Mouse (Mus musculus): ENCODE measurements around the gene Gbf1. TPM values are rescaled to one million over a fixed set of nuclear protein-coding genes. Genes with fewer than 3 reads are reported as not detected.

Gene Gbf1
- total and polyA plus RNA-seq, 3 experiments = 33.4 to 292 (median 111) TPM

- no peak for DNase-seq (ENCODE audit: low spot score)
- H3K36me3 ChIP-seq (replicated peaks) = peaks cover 72% of the 10 kb centered on the region
- ATAC-seq (ENCODE audit: extremely low read depth, insufficient number of reproducible peaks, low FRiP score, poor library complexity, severe bottlenecking) = no peak
- H3K4me1 ChIP-seq (ENCODE audit: insufficient read depth, low read depth, low read length) = no peaks in the 10 kb centered on the region
- no peaks in the 10 kb centered on the region for H3K27me3 ChIP-seq (ENCODE audit: insufficient read depth, low read length)
- TF ChIP-seq GATA2 (IDR thresholded peaks at IDR 0.05; ENCODE audit: borderline replicate concordance, low read depth, low read length) (no peak), POLR2AphosphoS5 (IDR thresholded peaks at IDR 0.05; ENCODE audit: insufficient replicate concordance, low read depth, low read length) (no peak), TAL1 (conservative IDR thresholded peaks at IDR 0.05; ENCODE audit: low read depth, low read length) (no peak), CTCF (IDR thresholded peaks at IDR 0.05; ENCODE audit: low read depth, low read length) (no peak), GATA1 (IDR thresholded peaks at IDR 0.05; ENCODE audit: borderline replicate concordance, low read length) (no peak)
- H3K9me3 ChIP-seq (replicated peaks) = no peaks in the 10 kb centered on the region
- no peak overlapping the region for H3K4me3 ChIP-seq (ENCODE audit: low read depth, low read length)
Measured at GRCm38 (mm10) chr19:46169396-46169795, 17.1 kb downstream of the Gbf1 start.

GRCm38 (mm10) chr19:46169913-46170312 is 17.6 kb downstream of the Gbf1 start:
- Histone ChIP-seq H3K27me3 (ENCODE audit: insufficient read depth, low read length) (no peaks in the 10 kb centered on the region), H3K9me3 (replicated peaks) (no peaks in the 10 kb centered on the region), H3K36me3 (replicated peaks) (peaks cover 70% of the 10 kb centered on the region), H3K4me3 (ENCODE audit: low read depth, low read length) (no peak overlapping the region), H3K4me1 (ENCODE audit: insufficient read depth, low read depth, low read length) (no peaks in the 10 kb centered on the region)
- ATAC-seq (ENCODE audit: extremely low read depth, insufficient number of reproducible peaks, low FRiP score, poor library complexity, severe bottlenecking) (no peak), DNase-seq (ENCODE audit: low spot score) (no peak)
- TF ChIP-seq CTCF (IDR thresholded peaks at IDR 0.05; ENCODE audit: low read depth, low read length) (no peak), GATA2 (IDR thresholded peaks at IDR 0.05; ENCODE audit: borderline replicate concordance, low read depth, low read length) (no peak), GATA1 (IDR thresholded peaks at IDR 0.05; ENCODE audit: borderline replicate concordance, low read length) (no peak), POLR2AphosphoS5 (IDR thresholded peaks at IDR 0.05; ENCODE audit: insufficient replicate concordance, low read depth, low read length) (no peak), TAL1 (conservative IDR thresholded peaks at IDR 0.05; ENCODE audit: low read depth, low read length) (no peak)

- Histone ChIP-seq H3K4me3 (ENCODE audit: low read depth, low read length) (no peak overlapping the region), H3K4me1 (ENCODE audit: insufficient read depth, low read depth, low read length) (no peaks in the 10 kb centered on the region), H3K36me3 (replicated peaks) (peaks cover 58% of the 10 kb centered on the region), H3K9me3 (replicated peaks) (no peaks in the 10 kb centered on the region), H3K27me3 (ENCODE audit: insufficient read depth, low read length) (no peaks in the 10 kb centered on the region)
- ATAC-seq (ENCODE audit: extremely low read depth, insufficient number of reproducible peaks, low FRiP score, poor library complexity, severe bottlenecking) (no peak), DNase-seq (ENCODE audit: low spot score) (no peak)
- TF ChIP-seq CTCF (IDR thresholded peaks at IDR 0.05; ENCODE audit: low read depth, low read length) (no peak), GATA1 (IDR thresholded peaks at IDR 0.05; ENCODE audit: borderline replicate concordance, low read length) (no peak), POLR2AphosphoS5 (IDR thresholded peaks at IDR 0.05; ENCODE audit: insufficient replicate concordance, low read depth, low read length) (no peak), TAL1 (conservative IDR thresholded peaks at IDR 0.05; ENCODE audit: low read depth, low read length) (no peak), GATA2 (IDR thresholded peaks at IDR 0.05; ENCODE audit: borderline replicate concordance, low read depth, low read length) (no peak)
Measured at GRCm38 (mm10) chr19:46172541-46172940, 20.2 kb downstream of the Gbf1 start.

- Histone ChIP-seq H3K9me3 (replicated peaks) (no peaks in the 10 kb centered on the region), H3K4me1 (ENCODE audit: insufficient read depth, low read depth, low read length) (peaks cover 3% of the 10 kb centered on the region; the same call in 1 of the 2 replicates), H3K4me3 (ENCODE audit: low read depth, low read length) (no peak overlapping the region), H3K27me3 (ENCODE audit: insufficient read depth, low read length) (no peaks in the 10 kb centered on the region), H3K36me3 (replicated peaks) (peaks cover 56% of the 10 kb centered on the region)
- ATAC-seq (ENCODE audit: extremely low read depth, insufficient number of reproducible peaks, low FRiP score, poor library complexity, severe bottlenecking) = no peak
- no peak for TF ChIP-seq GATA2 (IDR thresholded peaks at IDR 0.05; ENCODE audit: borderline replicate concordance, low read depth, low read length)
- TF ChIP-seq TAL1 (conservative IDR thresholded peaks at IDR 0.05; ENCODE audit: low read depth, low read length) = no peak
- no peak for TF ChIP-seq POLR2AphosphoS5 (IDR thresholded peaks at IDR 0.05; ENCODE audit: insufficient replicate concordance, low read depth, low read length)
- TF ChIP-seq CTCF (IDR thresholded peaks at IDR 0.05; ENCODE audit: low read depth, low read length) = no peak
- no peak for TF ChIP-seq GATA1 (IDR thresholded peaks at IDR 0.05; ENCODE audit: borderline replicate concordance, low read length)
- no peak for DNase-seq (ENCODE audit: low spot score)
Measured at GRCm38 (mm10) chr19:46175173-46175572, 22.9 kb downstream of the Gbf1 start.

GRCm38 (mm10) chr19:46177046-46177445 is 24.7 kb downstream of the Gbf1 start:
- DNase-seq (ENCODE audit: low spot score) = no peak
- no peaks in the 10 kb centered on the region for H3K9me3 ChIP-seq (replicated peaks)
- H3K36me3 ChIP-seq (replicated peaks) = peaks cover 44% of the 10 kb centered on the region
- ATAC-seq (ENCODE audit: extremely low read depth, insufficient number of reproducible peaks, low FRiP score, poor library complexity, severe bottlenecking) = no peak
- no peaks in the 10 kb centered on the region for H3K27me3 ChIP-seq (ENCODE audit: insufficient read depth, low read length)
- no peak overlapping the region for H3K4me3 ChIP-seq (ENCODE audit: low read depth, low read length)
- TF ChIP-seq TAL1 (conservative IDR thresholded peaks at IDR 0.05; ENCODE audit: low read depth, low read length) = no peak
- TF ChIP-seq CTCF (IDR thresholded peaks at IDR 0.05; ENCODE audit: low read depth, low read length) = no peak
- TF ChIP-seq GATA2 (IDR thresholded peaks at IDR 0.05; ENCODE audit: borderline replicate concordance, low read depth, low read length) = no peak
- no peak for TF ChIP-seq POLR2AphosphoS5 (IDR thresholded peaks at IDR 0.05; ENCODE audit: insufficient replicate concordance, low read depth, low read length)
- no peak for TF ChIP-seq GATA1 (IDR thresholded peaks at IDR 0.05; ENCODE audit: borderline replicate concordance, low read length)
- H3K4me1 ChIP-seq (ENCODE audit: insufficient read depth, low read depth, low read length) = peaks cover 3% of the 10 kb centered on the region; the same call in 1 of the 2 replicates

- TF ChIP-seq CTCF (IDR thresholded peaks at IDR 0.05; ENCODE audit: low read depth, low read length) (no peak), TAL1 (conservative IDR thresholded peaks at IDR 0.05; ENCODE audit: low read depth, low read length) (no peak), GATA2 (IDR thresholded peaks at IDR 0.05; ENCODE audit: borderline replicate concordance, low read depth, low read length) (no peak), POLR2AphosphoS5 (IDR thresholded peaks at IDR 0.05; ENCODE audit: insufficient replicate concordance, low read depth, low read length) (no peak), GATA1 (IDR thresholded peaks at IDR 0.05; ENCODE audit: borderline replicate concordance, low read length) (no peak)
- DNase-seq (ENCODE audit: low spot score) = no peak
- no peak for ATAC-seq (ENCODE audit: extremely low read depth, insufficient number of reproducible peaks, low FRiP score, poor library complexity, severe bottlenecking)
Measured at GRCm38 (mm10) chr19:46180274-46180673, 28.0 kb downstream of the Gbf1 start.

More at GRCm38 (mm10) chr19:46180274-46180673, 28.0 kb downstream of the Gbf1 start:
- Histone ChIP-seq H3K9me3 (replicated peaks) (no peaks in the 10 kb centered on the region), H3K27me3 (ENCODE audit: insufficient read depth, low read length) (no peaks in the 10 kb centered on the region), H3K4me3 (ENCODE audit: low read depth, low read length) (no peak overlapping the region), H3K4me1 (ENCODE audit: insufficient read depth, low read depth, low read length) (peaks cover 3% of the 10 kb centered on the region; the same call in 1 of the 2 replicates), H3K36me3 (replicated peaks) (peaks cover 35% of the 10 kb centered on the region)

Measured in G1E (cell line).